Mouse (Mus musculus) limb, embryonic 15.5 days (tissue): ENCODE results near the gene Il31ra. TPM values are rescaled to one million over a fixed set of nuclear protein-coding genes. Genes with fewer than 3 reads are reported as not detected.
"Not testable (repeated sequence)": the region's sequence is repeated elsewhere in the genome, so short reads cannot be mapped to it uniquely, and the experiment has no call there.

Source experiments
- ATAC-seq: fragments of 200-750 bp; cut with Nextera tagmentation; 2 replicates; pipeline ENCODE4 v1.8.0; 2017; ENCODE audit warnings: low read depth, moderate TSS enrichment; ENCODE audit not compliant: insufficient number of reproducible peaks, low FRiP score, low TSS enrichment
- H3K27ac ChIP-seq: fragments of 300-500 bp; sonication (generic); 2 replicates; pipeline ENCODE4 v1.5.1; 2015; ENCODE audit warnings: moderate library complexity, mild to moderate bottlenecking, inconsistent platforms
- H3K27me3 ChIP-seq: fragments of 300-500 bp; sonication (generic); 2 replicates; pipeline ENCODE4 v1.6.1; 2015; ENCODE audit warnings: inconsistent platforms
- H3K36me3 ChIP-seq: fragments of 300-500 bp; sonication (generic); 2 replicates; pipeline ENCODE4 v1.6.1; 2015; ENCODE audit warnings: inconsistent platforms
- H3K4me1 ChIP-seq: fragments of 300-500 bp; sonication (generic); 2 replicates; pipeline ENCODE4 v1.6.1; 2015; ENCODE audit warnings: inconsistent platforms
- H3K4me2 ChIP-seq: fragments of 300-500 bp; sonication (generic); 2 replicates; pipeline ENCODE4 v1.6.1; 2015; ENCODE audit warnings: mild to moderate bottlenecking, inconsistent platforms
- H3K4me3 ChIP-seq: fragments of 300-500 bp; sonication (generic); 2 replicates; pipeline ENCODE4 v1.5.1; 2015; ENCODE audit warnings: mild to moderate bottlenecking, inconsistent platforms
- H3K9ac ChIP-seq: fragments of 300-500 bp; sonication (generic); 2 replicates; pipeline ENCODE4 v1.6.1; 2015; ENCODE audit warnings: inconsistent platforms
- H3K9me3 ChIP-seq: fragments of 300-500 bp; sonication (generic); 2 replicates; pipeline ENCODE4 v1.6.1; 2016; ENCODE audit warnings: inconsistent platforms
- WGBS: fragments of 180-500 bp; shearing (Covaris S2); methylation state at CpG from one replicate; pipeline ENCODE4 v1.1.7; 2015; 5-methylcytosine and 5-hydroxymethylcytosine counted together
- polyA plus RNA-seq: library from polyadenylated mRNA; unstranded; fragments of >200 nt; fragmentation: Nextera tagmentation; extraction: Ambion mirVana; gene quantifications from 2 replicates; pipeline ENCODE4 v1.2.1, GENCODE M21; 2015

Il31ra gene
- polyA plus RNA-seq = 0.43 and 0.45 TPM in 2 replicates

DNA sequence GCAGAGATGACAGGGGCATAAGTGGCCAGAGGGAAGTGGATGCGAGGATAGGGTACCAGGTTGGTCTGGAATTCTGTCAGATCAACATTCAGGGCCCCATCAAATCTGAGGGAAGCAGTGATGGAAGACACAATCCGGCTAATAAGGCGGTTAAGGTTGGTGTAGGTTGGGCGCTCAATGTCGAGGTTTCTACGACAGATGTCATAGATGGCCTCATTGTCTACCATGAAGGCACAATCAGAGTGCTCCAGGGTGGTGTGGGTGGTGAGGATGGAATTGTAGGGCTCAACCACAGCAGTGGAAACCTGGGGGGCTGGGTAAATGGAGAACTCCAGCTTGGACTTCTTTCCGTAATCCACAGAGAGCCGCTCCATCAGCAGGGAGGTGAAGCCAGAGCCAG, at the start of gene Il31ra:
Il31ra (minus strand) TSS at position 101 of the 400 bp plus-strand sequence.
- WGBS = 94% methylated on average over 6 of the region's 8 CpGs

DNA sequence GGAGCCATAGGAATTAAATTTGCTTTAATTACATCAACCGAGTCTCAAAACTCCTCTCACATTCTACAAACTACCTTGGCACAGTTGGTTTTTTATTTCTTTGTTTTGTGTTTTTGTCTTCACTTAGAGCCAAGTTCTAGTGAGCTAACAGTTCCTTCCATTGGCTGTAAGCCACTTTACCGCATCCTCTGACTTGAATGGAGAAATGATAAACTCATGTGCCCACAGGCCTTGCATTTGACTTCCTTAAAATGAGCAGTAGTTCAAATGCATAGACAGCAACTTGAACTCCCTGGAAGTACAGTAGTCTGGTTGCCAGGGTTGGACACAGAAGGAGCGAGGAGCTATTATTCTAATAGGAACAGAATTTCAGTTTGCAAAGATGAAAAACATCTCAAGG, 48.7 kb upstream of the Il31ra start:
- WGBS = 83% methylated on average over 3 of the region's 3 CpGs
- Histone ChIP-seq H3K9me3 (no peaks in the 10 kb centered on the region), H3K36me3 (no peaks in the 10 kb centered on the region), H3K4me1 (no peaks in the 10 kb centered on the region), H3K9ac (no peak overlapping the region), H3K27ac (no peak overlapping the region), H3K4me3 (no peak overlapping the region), H3K4me2 (no peak overlapping the region), H3K27me3 (no peaks in the 10 kb centered on the region)
- no peak for ATAC-seq

More for the DNA sequence above, at the start of gene Il31ra:
- ATAC-seq, H3K4me3 ChIP-seq, H3K36me3 ChIP-seq, H3K9ac ChIP-seq, H3K9me3 ChIP-seq, H3K4me1 ChIP-seq, H3K27me3 ChIP-seq, H3K4me2 ChIP-seq, H3K27ac ChIP-seq: not testable (repeated sequence)

DNA sequence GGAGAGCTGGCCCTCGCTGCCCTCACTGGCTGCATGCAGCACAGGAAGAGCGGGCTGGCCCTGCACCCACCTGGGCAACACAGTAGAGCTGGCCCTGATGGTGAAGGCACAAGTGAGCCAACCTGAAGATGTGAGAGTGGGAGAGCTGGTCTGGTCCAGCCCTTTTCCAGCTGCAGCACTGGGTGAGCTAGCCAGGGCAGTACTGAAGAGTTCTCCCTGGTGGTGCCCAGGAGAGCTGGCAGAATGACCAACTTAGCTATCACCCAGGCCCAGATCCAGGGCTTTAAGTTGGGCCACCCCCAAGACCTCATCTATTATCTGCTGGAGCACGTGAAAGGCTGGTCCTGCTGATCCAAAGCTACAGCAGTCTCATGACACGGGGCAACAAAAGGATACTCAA, 45.0 kb upstream of the Il31ra start:
- H3K9ac ChIP-seq = no peak overlapping the region
- WGBS = 73% methylated on average over 4 of the region's 4 CpGs

DNA sequence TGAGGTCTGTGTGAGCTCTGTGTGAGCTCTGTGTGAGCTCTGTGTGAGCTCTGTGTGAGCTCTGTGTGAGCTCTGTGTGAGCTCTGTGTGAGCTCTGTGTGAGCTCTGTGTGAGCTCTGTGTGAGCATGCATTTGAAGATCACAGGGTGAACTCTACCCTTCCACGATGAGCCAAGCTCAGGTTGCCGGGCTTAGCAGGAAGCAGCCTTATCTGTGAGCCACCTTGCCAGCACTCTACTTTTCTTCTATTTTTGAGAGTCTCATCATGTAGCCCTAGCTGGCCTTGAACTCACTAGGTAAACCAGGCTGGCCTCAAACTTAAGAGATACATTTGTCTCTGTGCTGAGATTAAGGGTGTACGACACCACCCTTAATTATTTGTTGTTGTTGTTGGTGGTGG, 42.3 kb upstream of the Il31ra start:
- Histone ChIP-seq H3K9ac (no peak overlapping the region), H3K27me3 (no peaks in the 10 kb centered on the region), H3K4me2 (no peak overlapping the region), H3K4me3 (no peak overlapping the region), H3K36me3 (no peaks in the 10 kb centered on the region), H3K27ac (no peak overlapping the region; the same call in 1 of the 2 replicates), H3K4me1 (no peaks in the 10 kb centered on the region), H3K9me3 (no peaks in the 10 kb centered on the region)
- WGBS = 52% methylated on average over 3 of the region's 3 CpGs
- ATAC-seq = no peak

More for the DNA sequence above, 45.0 kb upstream of the Il31ra start:
- Histone ChIP-seq H3K4me1 (no peaks in the 10 kb centered on the region), H3K9me3 (no peaks in the 10 kb centered on the region), H3K4me2 (no peak overlapping the region), H3K27ac (no peak overlapping the region), H3K36me3 (no peaks in the 10 kb centered on the region), H3K4me3 (no peak overlapping the region), H3K27me3 (no peaks in the 10 kb centered on the region)
- ATAC-seq = no peak

DNA sequence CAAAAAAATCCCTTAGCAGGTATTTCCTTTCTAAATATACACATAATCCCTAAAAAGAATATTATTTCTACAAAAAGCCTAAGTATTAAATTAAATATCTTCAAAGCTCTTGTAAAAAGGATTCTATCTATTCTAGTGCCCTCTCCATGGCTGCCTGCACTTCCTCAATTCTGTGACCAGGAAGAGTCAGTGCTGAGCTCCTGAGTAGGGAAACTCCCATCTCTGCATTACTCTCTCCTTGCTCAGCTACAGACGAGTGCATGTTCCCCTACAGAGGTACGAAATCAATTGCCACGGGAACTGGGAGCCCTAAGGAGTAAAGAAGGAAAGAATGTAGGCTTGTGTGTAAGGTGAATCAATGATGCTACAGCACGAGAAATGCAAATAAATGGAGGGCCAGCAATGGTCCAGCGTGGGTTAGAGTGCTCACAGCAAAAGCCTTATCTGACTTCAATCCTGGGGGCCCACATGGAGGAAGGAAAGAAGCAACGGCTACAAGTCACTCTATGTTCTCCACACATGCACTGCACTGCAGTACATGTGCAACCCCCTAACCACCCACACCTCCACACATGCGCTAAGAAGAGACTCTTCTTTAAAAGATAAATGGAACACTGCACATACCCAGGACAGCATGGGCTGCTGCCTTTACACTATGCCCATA, 41.1 kb upstream of the Il31ra start:
- H3K27me3 ChIP-seq = no peaks in the 10 kb centered on the region
- no peak for ATAC-seq
- no peak overlapping the region for H3K4me2 ChIP-seq
- H3K4me1 ChIP-seq = no peaks in the 10 kb centered on the region
- no peak overlapping the region for H3K9ac ChIP-seq
- no peak overlapping the region for H3K4me3 ChIP-seq
- no peaks in the 10 kb centered on the region for H3K9me3 ChIP-seq
- H3K27ac ChIP-seq = no peak overlapping the region
- 70% methylated on average over 7 of the region's 7 CpGs for WGBS
- no peaks in the 10 kb centered on the region for H3K36me3 ChIP-seq

DNA sequence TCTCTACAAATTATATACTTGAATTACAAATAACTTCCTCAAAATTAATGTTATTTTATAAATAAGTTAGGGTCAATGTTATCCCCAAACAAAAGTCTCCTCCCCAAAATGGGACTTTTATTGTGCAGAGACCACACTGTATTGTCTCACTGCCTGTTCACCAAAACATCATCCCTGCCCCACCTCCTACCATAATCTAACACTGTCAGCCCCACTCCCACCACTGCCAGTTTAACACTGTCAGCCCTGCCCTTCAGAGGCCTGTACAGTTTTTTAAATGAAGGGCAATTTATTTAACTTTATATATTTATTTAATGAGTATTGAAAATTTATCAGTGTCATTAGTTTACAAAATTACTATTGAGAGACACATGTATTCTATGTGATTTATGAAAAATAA, 31.4 kb upstream of the Il31ra start:
- no peak overlapping the region for H3K27ac ChIP-seq
- H3K4me3 ChIP-seq = no peak overlapping the region

DNA sequence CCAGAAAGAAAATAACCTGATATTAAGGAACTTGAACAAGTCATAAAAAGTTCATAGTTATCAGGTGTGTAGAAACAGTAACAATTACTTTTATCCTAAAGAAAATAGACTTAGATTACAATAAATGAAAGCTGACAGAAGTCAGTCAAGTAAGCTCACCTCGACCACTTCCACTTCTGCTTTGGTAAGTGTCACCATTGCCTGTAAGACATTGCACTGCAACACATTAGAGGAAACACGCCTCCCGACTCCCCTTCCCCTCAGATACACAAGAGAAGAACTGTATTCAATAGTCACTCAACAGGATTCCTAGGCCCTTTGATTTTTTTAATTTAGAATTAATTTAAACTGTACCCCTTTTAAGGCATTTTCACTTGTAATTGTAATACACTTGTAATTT, 30.5 kb upstream of the Il31ra start:
- Histone ChIP-seq H3K27ac (no peak overlapping the region), H3K9me3 (no peaks in the 10 kb centered on the region), H3K4me2 (no peak overlapping the region), H3K27me3 (no peaks in the 10 kb centered on the region; the same call in 1 of the 2 replicates), H3K9ac (no peak overlapping the region), H3K4me3 (no peak overlapping the region), H3K36me3 (no peaks in the 10 kb centered on the region), H3K4me1 (no peaks in the 10 kb centered on the region)
- WGBS = 74% methylated on average over 3 of the region's 3 CpGs
- ATAC-seq = no peak

More for the DNA sequence above, 31.4 kb upstream of the Il31ra start:
- no peaks in the 10 kb centered on the region for H3K36me3 ChIP-seq
- H3K9ac ChIP-seq = no peak overlapping the region
- H3K27me3 ChIP-seq = no peaks in the 10 kb centered on the region; the same call in 1 of the 2 replicates
- ATAC-seq = no peak
- H3K4me1 ChIP-seq = no peaks in the 10 kb centered on the region
- no peaks in the 10 kb centered on the region for H3K9me3 ChIP-seq
- H3K4me2 ChIP-seq = no peak overlapping the region

DNA sequence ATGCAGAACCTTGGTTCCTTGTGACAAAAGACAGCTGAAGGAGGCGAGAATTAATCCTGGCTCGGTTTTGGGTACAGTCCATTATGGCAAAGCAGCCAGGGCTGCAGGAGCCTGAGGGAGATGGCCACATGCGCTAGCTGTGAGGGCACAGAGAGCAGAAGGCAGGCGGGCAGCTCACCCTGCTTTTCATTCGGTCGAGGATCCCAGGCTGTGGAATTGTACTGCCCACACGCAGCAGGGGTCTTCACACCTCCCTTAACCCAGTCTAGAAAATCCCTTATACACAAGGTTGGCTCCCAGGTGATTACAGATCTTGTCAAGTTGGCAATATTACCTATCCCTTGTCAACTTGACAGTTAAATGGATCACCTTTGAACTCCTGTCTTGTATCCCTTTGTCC, 29.5 kb upstream of the Il31ra start:
- no peak for ATAC-seq
- Histone ChIP-seq H3K27ac (no peak overlapping the region), H3K9ac (no peak overlapping the region), H3K9me3 (no peaks in the 10 kb centered on the region), H3K27me3 (no peaks in the 10 kb centered on the region; the same call in 1 of the 2 replicates), H3K36me3 (no peaks in the 10 kb centered on the region), H3K4me1 (no peaks in the 10 kb centered on the region), H3K4me3 (no peak overlapping the region), H3K4me2 (no peak overlapping the region)
- WGBS = 57% methylated on average over 7 of the region's 7 CpGs

DNA sequence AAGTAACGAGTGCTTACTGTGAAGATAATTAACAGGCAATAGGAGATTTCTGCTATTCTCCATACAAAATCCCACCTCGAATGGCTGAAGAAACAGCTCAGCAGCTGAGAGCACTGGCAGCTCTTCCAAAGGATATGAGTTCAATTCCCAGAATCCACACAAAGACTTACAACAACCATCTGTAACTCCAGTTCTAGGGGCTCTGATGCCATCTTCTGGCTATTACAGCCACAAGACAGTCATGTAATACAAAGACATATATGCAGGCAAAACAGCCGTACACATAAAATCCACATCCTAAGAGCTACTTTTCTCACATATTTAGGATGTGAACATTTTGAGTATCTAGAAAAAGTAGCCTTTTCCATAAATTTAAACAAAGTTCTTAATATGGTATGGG, 27.4 kb upstream of the Il31ra start:
- 36% methylated on average over 3 of the region's 3 CpGs for WGBS
- no peak overlapping the region for H3K27ac ChIP-seq

DNA sequence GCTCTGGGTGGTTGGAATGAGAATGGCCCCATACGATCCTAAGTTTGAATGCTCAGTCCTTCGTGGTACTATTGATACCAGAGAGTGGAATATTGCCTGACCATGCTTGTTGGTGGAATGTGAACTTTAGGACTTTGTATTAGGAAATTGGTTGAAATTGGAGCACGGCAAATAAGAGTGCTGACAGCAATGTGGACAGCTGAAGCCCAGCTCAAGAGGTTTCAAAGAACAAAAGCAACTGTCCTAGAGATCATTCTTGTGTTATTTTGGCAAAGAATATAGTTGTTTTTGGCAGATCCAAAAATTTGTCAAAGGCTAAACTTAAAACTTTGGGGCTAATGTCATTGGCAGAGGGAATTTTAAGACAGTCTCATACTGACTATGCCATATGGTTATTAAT, 14.4 kb upstream of the Il31ra start:
- ATAC-seq = no peak
- 0 out of 2 replicates have a peak, but pooled peaks cover 3% of the 10 kb centered on the region for H3K4me1 ChIP-seq
- H3K4me3 ChIP-seq = no peak overlapping the region
- H3K4me2 ChIP-seq = no peak overlapping the region
- no peaks in the 10 kb centered on the region for H3K36me3 ChIP-seq
- WGBS = 90% methylated on average over 3 of the region's 3 CpGs
- H3K9ac ChIP-seq = no peak overlapping the region
- no peaks in the 10 kb centered on the region for H3K27me3 ChIP-seq
- H3K27ac ChIP-seq = no peak overlapping the region
- H3K9me3 ChIP-seq = no peaks in the 10 kb centered on the region

More for the DNA sequence above, 27.4 kb upstream of the Il31ra start:
- Histone ChIP-seq H3K4me1 (no peaks in the 10 kb centered on the region), H3K4me2 (no peak overlapping the region), H3K4me3 (no peak overlapping the region), H3K27me3 (peaks cover 3% of the 10 kb centered on the region), H3K9me3 (no peaks in the 10 kb centered on the region), H3K36me3 (no peaks in the 10 kb centered on the region), H3K9ac (no peak overlapping the region)
- no peak for ATAC-seq

DNA sequence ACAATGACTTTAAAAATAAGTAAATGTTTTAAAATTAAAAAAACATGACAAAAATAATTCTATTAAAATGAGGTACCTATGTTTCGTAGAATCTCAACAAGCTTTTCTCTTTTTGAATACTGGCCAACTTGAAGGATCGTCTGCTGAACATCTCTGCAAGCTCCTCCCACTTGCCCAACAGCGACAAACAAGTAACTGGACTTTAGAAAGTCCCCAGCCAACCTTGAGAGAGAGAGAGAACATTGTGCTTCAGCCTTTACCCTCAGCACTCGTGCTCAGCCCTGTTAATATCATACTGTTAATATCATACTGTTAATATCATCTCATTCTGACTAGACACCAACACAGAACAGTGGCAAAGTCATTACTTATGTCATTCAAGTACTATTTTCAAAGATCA, 10.3 kb upstream of the Il31ra start:
- ATAC-seq = no peak
- WGBS = 47% methylated on average over 4 of the region's 4 CpGs
- H3K4me2 ChIP-seq = no peak overlapping the region
- 0 out of 2 replicates have a peak, but pooled peaks cover 3% of the 10 kb centered on the region for H3K4me1 ChIP-seq
- no peak overlapping the region for H3K4me3 ChIP-seq
- no peaks in the 10 kb centered on the region for H3K27me3 ChIP-seq
- H3K9ac ChIP-seq = no peak overlapping the region
- H3K27ac ChIP-seq = no peak overlapping the region
- H3K9me3 ChIP-seq = no peaks in the 10 kb centered on the region
- H3K36me3 ChIP-seq = no peaks in the 10 kb centered on the region

DNA sequence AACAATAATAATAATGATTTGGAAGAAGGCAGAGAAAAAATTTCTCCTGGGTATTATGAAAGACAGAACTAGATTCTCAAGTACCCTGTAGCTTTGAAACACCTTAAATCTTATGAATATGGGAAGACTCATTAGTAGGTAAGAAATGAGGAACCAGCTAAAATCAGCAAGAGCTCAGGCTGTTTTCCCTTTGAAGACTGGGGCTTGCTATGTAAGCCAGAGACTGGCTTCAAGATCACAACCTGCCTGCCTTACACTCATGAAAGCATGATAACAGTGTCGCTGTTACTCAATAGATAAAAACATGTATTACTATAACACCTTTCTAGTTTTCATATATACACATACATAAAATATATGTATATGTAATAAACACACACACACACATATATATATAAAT, 9.7 kb upstream of the Il31ra start:
- Histone ChIP-seq H3K27ac (no peak overlapping the region), H3K4me1 (0 out of 2 replicates have a peak, but pooled peaks cover 3% of the 10 kb centered on the region), H3K9ac (no peak overlapping the region), H3K9me3 (no peaks in the 10 kb centered on the region), H3K36me3 (no peaks in the 10 kb centered on the region), H3K4me2 (no peak overlapping the region), H3K4me3 (no peak overlapping the region), H3K27me3 (no peaks in the 10 kb centered on the region)
- WGBS = 79% methylated on average over 1 of the region's 1 CpGs
- ATAC-seq = no peak

DNA sequence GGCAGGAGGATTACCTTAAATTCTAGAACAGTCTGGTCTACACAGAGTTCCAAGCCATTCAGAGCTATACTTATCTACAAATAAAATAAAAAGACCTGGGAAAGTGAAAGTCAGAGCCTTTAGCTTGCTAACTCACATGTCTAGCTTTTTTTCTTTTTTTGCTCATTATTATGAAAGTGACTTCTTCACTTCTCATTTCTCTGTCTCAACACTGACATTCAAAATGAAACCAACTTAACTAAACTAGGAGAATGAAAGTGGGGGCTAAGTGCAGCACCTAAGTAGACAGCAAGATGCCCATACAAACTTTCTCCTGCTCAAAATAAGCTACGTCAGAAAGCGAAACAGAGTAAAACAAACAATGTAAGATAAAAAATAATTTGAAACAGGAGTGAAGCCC, 8.4 kb upstream of the Il31ra start:
- H3K9me3 ChIP-seq = no peaks in the 10 kb centered on the region
- no peak overlapping the region for H3K4me3 ChIP-seq
- H3K36me3 ChIP-seq = no peaks in the 10 kb centered on the region
- H3K27ac ChIP-seq = no peak overlapping the region
- H3K27me3 ChIP-seq = no peaks in the 10 kb centered on the region
- WGBS = 79% methylated on average over 2 of the region's 2 CpGs
- ATAC-seq = no peak
- 0 out of 2 replicates have a peak, but pooled peaks cover 3% of the 10 kb centered on the region for H3K4me1 ChIP-seq
- no peak overlapping the region for H3K9ac ChIP-seq
- no peak overlapping the region for H3K4me2 ChIP-seq
